Mouse (Mus musculus): Measurements from ENCODE around the gene Dchs2. TPM values are rescaled to one million over a fixed set of nuclear protein-coding genes. Genes with fewer than 3 reads are reported as not detected.
"Not testable (repeated sequence)": the region's sequence is repeated elsewhere in the genome, so short reads cannot be mapped to it uniquely, and the experiment has no call there.

Dchs2 gene
- polyA plus RNA-seq, 1 experiment from 2014 or later, result 0.11 TPM

- Histone ChIP-seq H3K4me2 (no peak overlapping the region), H3K27me3 (no peaks in the 10 kb centered on the region), H3K4me1 (replicated peaks) (no peaks in the 10 kb centered on the region), H3K36me3 (no peaks in the 10 kb centered on the region), H3K9me3 (replicated peaks) (no peaks in the 10 kb centered on the region), H3K4me3 (no peak overlapping the region), H3K27ac (no peak overlapping the region), H3K9ac (no peak overlapping the region)
- 69% methylated on average over 10 of the region's 10 CpGs for WGBS
- no peak for ATAC-seq (replicated peaks; ENCODE audit: insufficient number of reproducible peaks, insufficient read depth, low FRiP score, low read depth)
Measured at GRCm38 (mm10) chr3:83117592-83117991, 10.2 kb upstream of the Dchs2 start.

GRCm38 (mm10) chr3:83123945-83124344 is 3.8 kb upstream of the Dchs2 start:
- not testable (repeated sequence) for H3K36me3 ChIP-seq; H3K4me2 ChIP-seq; H3K9ac ChIP-seq; H3K4me3 ChIP-seq; H3K9me3 ChIP-seq (replicated peaks); ATAC-seq (replicated peaks; ENCODE audit: insufficient number of reproducible peaks, insufficient read depth, low FRiP score, low read depth); H3K27ac ChIP-seq
- peaks cover 43% of the 10 kb centered on the region for H3K27me3 ChIP-seq
- WGBS, result 90% methylated on average over 9 of the region's 9 CpGs
- H3K4me1 ChIP-seq (replicated peaks), result peaks cover 22% of the 10 kb centered on the region

- WGBS, result under 1% methylated on average over 37 of the region's 37 CpGs
- peaks cover 64% of the 10 kb centered on the region for H3K27me3 ChIP-seq
- no peak overlapping the region for H3K27ac ChIP-seq
- H3K4me2 ChIP-seq, result peak overlapping the region; percentile 98
- ATAC-seq (replicated peaks; ENCODE audit: insufficient number of reproducible peaks, insufficient read depth, low FRiP score, low read depth), result no peak; the same call in 1 of the 2 replicates
- no peaks in the 10 kb centered on the region for H3K9me3 ChIP-seq (replicated peaks)
- H3K4me1 ChIP-seq (replicated peaks), result peaks cover 27% of the 10 kb centered on the region
- peak overlapping the region; percentile 51 for H3K9ac ChIP-seq
- H3K36me3 ChIP-seq, result no peaks in the 10 kb centered on the region
- peak overlapping the region; percentile 60 for H3K4me3 ChIP-seq
Measured at GRCm38 (mm10) chr3:83127088-83127725, 541 bp upstream of the Dchs2 start.

- under 1% methylated on average over 43 of the region's 43 CpGs for WGBS
- ATAC-seq (replicated peaks; ENCODE audit: insufficient number of reproducible peaks, insufficient read depth, low FRiP score, low read depth), result no peak
- H3K9ac ChIP-seq, result peak overlapping the region; percentile 51
Measured at GRCm38 (mm10) chr3:83128449-83128922, 738 bp downstream of the Dchs2 start.

GRCm38 (mm10) chr3:83129151-83129550 is 1.4 kb downstream of the Dchs2 start:
- H3K4me3 ChIP-seq, result peak overlapping the region; percentile 60
- H3K4me1 ChIP-seq (replicated peaks), result peaks cover 27% of the 10 kb centered on the region
- H3K4me2 ChIP-seq, result peak overlapping the region; percentile 98
- no peak for ATAC-seq (replicated peaks; ENCODE audit: insufficient number of reproducible peaks, insufficient read depth, low FRiP score, low read depth)
- no peaks in the 10 kb centered on the region for H3K36me3 ChIP-seq
- no peaks in the 10 kb centered on the region for H3K9me3 ChIP-seq (replicated peaks)
- WGBS, result 6% methylated on average over 22 of the region's 22 CpGs
- no peak overlapping the region for H3K27ac ChIP-seq
- H3K9ac ChIP-seq, result no peak overlapping the region
- H3K27me3 ChIP-seq, result peaks cover 64% of the 10 kb centered on the region

More at GRCm38 (mm10) chr3:83128449-83128922, 738 bp downstream of the Dchs2 start:
- Histone ChIP-seq H3K9me3 (replicated peaks) (no peaks in the 10 kb centered on the region), H3K36me3 (no peaks in the 10 kb centered on the region), H3K27ac (no peak overlapping the region), H3K4me3 (peak overlapping the region; percentile 60), H3K4me1 (replicated peaks) (peaks cover 27% of the 10 kb centered on the region), H3K27me3 (peaks cover 64% of the 10 kb centered on the region), H3K4me2 (peak overlapping the region; percentile 98)

GRCm38 (mm10) chr3:83136413-83136812 is 8.7 kb downstream of the Dchs2 start:
- Histone ChIP-seq H3K4me1 (replicated peaks) (0 out of 2 replicates have a peak, but pooled peaks cover 4% of the 10 kb centered on the region), H3K27ac (no peak overlapping the region), H3K27me3 (no peaks in the 10 kb centered on the region), H3K4me3 (no peak overlapping the region), H3K9ac (no peak overlapping the region), H3K4me2 (no peak overlapping the region), H3K9me3 (replicated peaks) (no peaks in the 10 kb centered on the region), H3K36me3 (no peaks in the 10 kb centered on the region)
- 46% methylated on average over 7 of the region's 7 CpGs for WGBS
- ATAC-seq (replicated peaks; ENCODE audit: insufficient number of reproducible peaks, insufficient read depth, low FRiP score, low read depth), result no peak

GRCm38 (mm10) chr3:83138820-83139219 is 11.1 kb downstream of the Dchs2 start:
- no peaks in the 10 kb centered on the region for H3K36me3 ChIP-seq
- 0 out of 2 replicates have a peak, but pooled peaks cover 4% of the 10 kb centered on the region for H3K4me1 ChIP-seq (replicated peaks)
- 75% methylated on average over 2 of the region's 2 CpGs for WGBS
- H3K4me3 ChIP-seq, result no peak overlapping the region
- peak overlapping the region; percentile 54 for H3K27ac ChIP-seq
- ATAC-seq (replicated peaks; ENCODE audit: insufficient number of reproducible peaks, insufficient read depth, low FRiP score, low read depth), result peak; percentile 72; the same call in 1 of the 2 replicates
- no peaks in the 10 kb centered on the region for H3K9me3 ChIP-seq (replicated peaks)
- no peak overlapping the region for H3K9ac ChIP-seq
- H3K4me2 ChIP-seq, result no peak overlapping the region
- H3K27me3 ChIP-seq, result no peaks in the 10 kb centered on the region

GRCm38 (mm10) chr3:83145610-83146009 is 17.9 kb downstream of the Dchs2 start:
- no peak overlapping the region for H3K4me2 ChIP-seq
- H3K27ac ChIP-seq, result no peak overlapping the region
- WGBS, result 34% methylated on average over 3 of the region's 3 CpGs
- H3K36me3 ChIP-seq, result no peaks in the 10 kb centered on the region
- no peak for ATAC-seq (replicated peaks; ENCODE audit: insufficient number of reproducible peaks, insufficient read depth, low FRiP score, low read depth)
- no peak overlapping the region for H3K9ac ChIP-seq
- no peak overlapping the region for H3K4me3 ChIP-seq
- no peaks in the 10 kb centered on the region for H3K9me3 ChIP-seq (replicated peaks)
- H3K27me3 ChIP-seq, result no peaks in the 10 kb centered on the region
- no peaks in the 10 kb centered on the region for H3K4me1 ChIP-seq (replicated peaks)

GRCm38 (mm10) chr3:83147273-83148054 is 19.7 kb downstream of the Dchs2 start:
- WGBS, result 78% methylated on average over 6 of the region's 6 CpGs
- no peak overlapping the region for H3K4me3 ChIP-seq
- H3K4me2 ChIP-seq, result no peak overlapping the region
- no peak overlapping the region for H3K27ac ChIP-seq
- no peaks in the 10 kb centered on the region for H3K27me3 ChIP-seq
- ATAC-seq (replicated peaks; ENCODE audit: insufficient number of reproducible peaks, insufficient read depth, low FRiP score, low read depth), result no peak
- no peaks in the 10 kb centered on the region for H3K36me3 ChIP-seq
- H3K4me1 ChIP-seq (replicated peaks), result no peaks in the 10 kb centered on the region
- H3K9ac ChIP-seq, result no peak overlapping the region
- H3K9me3 ChIP-seq (replicated peaks), result no peaks in the 10 kb centered on the region

- H3K4me3 ChIP-seq, result no peak overlapping the region
- H3K27ac ChIP-seq, result no peak overlapping the region
- 45% methylated on average over 4 of the region's 4 CpGs for WGBS
- no peak overlapping the region for H3K4me2 ChIP-seq
- no peaks in the 10 kb centered on the region for H3K9me3 ChIP-seq (replicated peaks)
- ATAC-seq (replicated peaks; ENCODE audit: insufficient number of reproducible peaks, insufficient read depth, low FRiP score, low read depth), result no peak
- no peaks in the 10 kb centered on the region for H3K36me3 ChIP-seq
- no peaks in the 10 kb centered on the region for H3K27me3 ChIP-seq
- H3K4me1 ChIP-seq (replicated peaks), result no peaks in the 10 kb centered on the region
- no peak overlapping the region for H3K9ac ChIP-seq
Measured at GRCm38 (mm10) chr3:83148055-83148447, 20.3 kb downstream of the Dchs2 start.

GRCm38 (mm10) chr3:83148508-83148907 is 20.8 kb downstream of the Dchs2 start:
- Histone ChIP-seq H3K27me3 (no peaks in the 10 kb centered on the region), H3K36me3 (no peaks in the 10 kb centered on the region), H3K4me1 (replicated peaks) (no peaks in the 10 kb centered on the region), H3K9ac (no peak overlapping the region), H3K4me2 (no peak overlapping the region), H3K4me3 (no peak overlapping the region), H3K27ac (no peak overlapping the region), H3K9me3 (replicated peaks) (no peaks in the 10 kb centered on the region)
- 51% methylated on average over 3 of the region's 3 CpGs for WGBS
- no peak for ATAC-seq (replicated peaks; ENCODE audit: insufficient number of reproducible peaks, insufficient read depth, low FRiP score, low read depth)

All from heart, embryonic 15.5 days (tissue).